Mouse (Mus musculus) liver, embryonic 14.5 days (tissue): Measurements from ENCODE around the gene Hivep3. TPM values are rescaled to one million over a fixed set of nuclear protein-coding genes. Genes with fewer than 3 reads are reported as not detected.
A peak's percentile ranks its signal among the peaks of the same experiment; 100 is the strongest.

Experiments
- ATAC-seq: fragments of 200-750 bp; cut with Nextera tagmentation; 2 replicates; pipeline ENCODE4 v1.8.0; 2017; ENCODE audit warnings: moderate number of reproducible peaks, mild to moderate bottlenecking, moderate library complexity; ENCODE audit not compliant: insufficient read depth
- DNase-seq, 3 experiments: peaks; one replicate each; pipeline ENCODE4 v3.0.0-alpha.2; 2012 to 2013; ENCODE audit warnings: low read depth in 3 of 3, low spot score in 3 of 3
- H3K27ac ChIP-seq: fragments of 300-500 bp; sonication (generic); 2 replicates; pipeline ENCODE4 v1.5.1; 2014; ENCODE audit warnings: moderate library complexity, mild to moderate bottlenecking, control low read depth, inconsistent platforms
- H3K27me3 ChIP-seq: fragments of 300-500 bp; sonication (generic); 2 replicates; pipeline ENCODE4 v1.6.1; 2014; ENCODE audit warnings: mild to moderate bottlenecking, low read length, moderate library complexity; ENCODE audit not compliant: control insufficient read depth, insufficient read depth
- H3K36me3 ChIP-seq: fragments of 300-500 bp; sonication (generic); replicated peaks from 2 replicates; pipeline ENCODE4 v1.6.1; 2014; ENCODE audit warnings: low read depth; ENCODE audit not compliant: control insufficient read depth, insufficient read depth
- H3K4me1 ChIP-seq, 2 experiments: fragments of 200-500 bp in 1 of 2; fragments of 300-500 bp in 1 of 2; sonication (generic) in 1 of 2; replicated peaks; 2 replicates each; pipeline ENCODE4 v1.6.1; 2012 to 2014; ENCODE audit warnings: antibody characterized with exemption in 1 of 2, inconsistent platforms in 1 of 2, low read length in 1 of 2; ENCODE audit not compliant: control insufficient read depth in 2 of 2, insufficient read depth in 2 of 2
- H3K4me2 ChIP-seq: fragments of 300-500 bp; sonication (generic); 2 replicates; pipeline ENCODE4 v1.6.1; 2014; ENCODE audit warnings: low read depth, mild to moderate bottlenecking, control low read depth, moderate library complexity
- H3K4me3 ChIP-seq, 2 experiments: fragments of 200-500 bp in 1 of 2; fragments of 300-500 bp in 1 of 2; sonication (generic) in 1 of 2; 2 replicates each; pipeline ENCODE4 v1.5.1; 2012 to 2014; ENCODE audit warnings: low read depth in 2 of 2, low read length in 2 of 2, mild to moderate bottlenecking in 2 of 2, control low read depth in 1 of 2, inconsistent platforms in 1 of 2, moderate library complexity in 1 of 2; ENCODE audit not compliant: insufficient read depth in 1 of 2
- H3K9ac ChIP-seq: fragments of 300-500 bp; sonication (generic); replicated peaks from 2 replicates; pipeline ENCODE4 v1.6.1; 2014; ENCODE audit warnings: mild to moderate bottlenecking, control low read depth, moderate library complexity
- H3K9me3 ChIP-seq: fragments of 300-500 bp; sonication (generic); 2 replicates; pipeline ENCODE4 v1.6.1; 2016; ENCODE audit warnings: low read length, mixed read lengths; ENCODE audit not compliant: control insufficient read depth
- CTCF ChIP-seq: IDR thresholded peaks from 2 replicates; pipeline ENCODE4 v1.5.1; 2016; ENCODE audit warnings: antibody characterized with exemption, low read depth, control low read depth
- EP300 ChIP-seq: IDR thresholded peaks from 2 replicates; pipeline ENCODE4 v1.6.1; 2016; ENCODE audit warnings: antibody characterized with exemption, low read depth
- WGBS: fragments of 180-500 bp; shearing (Covaris S2); extraction: QIAGEN DNeasy Blood & Tissue Kit; methylation state at CpG from one replicate; pipeline ENCODE4 v1.1.7; 2014; ENCODE audit not compliant: insufficient replicate concordance; 5-methylcytosine and 5-hydroxymethylcytosine counted together
- polyA plus RNA-seq, 2 experiments: library from polyadenylated mRNA; depleted of rRNA in 1 of 2; stranded (reverse) in 1 of 2; unstranded in 1 of 2; fragments of >200 nt; fragmentation: Nextera tagmentation in 1 of 2; extraction: Ambion mirVana in 1 of 2; gene quantifications; 2 replicates each; pipeline versions ENCODE4 v1.2.1 to v1.2.3; 2012 to 2014

Hivep3 gene
- polyA plus RNA-seq, 2 experiments = 1.9 to 2.7 TPM

DNA sequence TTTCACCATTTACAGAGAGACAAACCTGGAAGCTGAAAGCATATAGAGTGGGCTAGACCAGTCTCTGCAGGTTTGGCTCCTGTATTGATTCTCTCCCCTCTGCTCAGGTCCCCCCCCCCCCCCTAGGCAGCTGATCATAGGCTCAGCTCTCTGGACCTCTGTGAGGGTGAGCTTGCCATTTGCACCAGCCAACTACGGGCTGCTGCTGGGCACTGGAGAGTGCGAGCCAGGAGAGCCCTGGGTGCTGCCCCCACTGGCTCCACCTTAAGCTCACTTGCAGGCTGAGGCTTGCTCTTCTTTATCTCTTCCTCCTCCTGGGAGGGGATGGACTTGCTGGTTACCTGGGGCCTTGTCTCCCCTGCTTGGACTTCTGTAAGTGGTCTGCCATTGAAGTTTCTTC is 5.7 kb upstream of the Hivep3 start:
- H3K9ac ChIP-seq = no peak overlapping the region
- 52% methylated on average over 2 of the region's 2 CpGs for WGBS
- no peaks in the 10 kb centered on the region for H3K9me3 ChIP-seq
- no peaks in the 10 kb centered on the region for H3K36me3 ChIP-seq
- ATAC-seq (no peak), DNase-seq (no peak)
- H3K4me3 ChIP-seq = no peak overlapping the region
- H3K4me1 ChIP-seq = no peaks in the 10 kb centered on the region
- H3K27ac ChIP-seq = no peak overlapping the region
- TF ChIP-seq CTCF (no peak), EP300 (no peak)
- no peaks in the 10 kb centered on the region for H3K27me3 ChIP-seq
- no peak overlapping the region for H3K4me2 ChIP-seq

- peak overlapping the region; percentile 79 for H3K4me2 ChIP-seq
- H3K9me3 ChIP-seq = no peaks in the 10 kb centered on the region
- no peak overlapping the region for H3K9ac ChIP-seq
- H3K27me3 ChIP-seq = peaks cover 17% of the 10 kb centered on the region
- TF ChIP-seq EP300 (no peak), CTCF (no peak)
- peak overlapping the region; percentile 58 to 63 for H3K4me3 ChIP-seq
- no peaks in the 10 kb centered on the region for H3K36me3 ChIP-seq
- WGBS = 1% methylated on average over 44 of the region's 44 CpGs
- DNase-seq (no peak), ATAC-seq (peak; percentile 21; the same call in 1 of the 2 replicates)
- no peak overlapping the region for H3K27ac ChIP-seq
- peaks cover 0 to 8% of the 10 kb centered on the region in 2 experiments; a peak in 2 of 4 replicates for H3K4me1 ChIP-seq
Measured at GRCm38 (mm10) chr4:119733942-119734341, 358 bp downstream of the Hivep3 start.

GRCm38 (mm10) chr4:119734352-119734751 is 768 bp downstream of the Hivep3 start:
- no peak overlapping the region for H3K9ac ChIP-seq
- H3K4me3 ChIP-seq = peak overlapping the region; percentile 58 to 63; a peak in 3 of 4 replicates
- 26% methylated on average over 4 of the region's 4 CpGs for WGBS
- no peaks in the 10 kb centered on the region for H3K9me3 ChIP-seq
- H3K36me3 ChIP-seq = no peaks in the 10 kb centered on the region
- ATAC-seq = no peak
- peak overlapping the region; percentile 79 for H3K4me2 ChIP-seq
- no peak for TF ChIP-seq EP300
- no peak for TF ChIP-seq CTCF
- no peak overlapping the region for H3K27ac ChIP-seq
- H3K27me3 ChIP-seq = peaks cover 17% of the 10 kb centered on the region
- peaks cover 0 to 8% of the 10 kb centered on the region in 2 experiments; a peak in 2 of 4 replicates for H3K4me1 ChIP-seq
- DNase-seq = no peak

DNA sequence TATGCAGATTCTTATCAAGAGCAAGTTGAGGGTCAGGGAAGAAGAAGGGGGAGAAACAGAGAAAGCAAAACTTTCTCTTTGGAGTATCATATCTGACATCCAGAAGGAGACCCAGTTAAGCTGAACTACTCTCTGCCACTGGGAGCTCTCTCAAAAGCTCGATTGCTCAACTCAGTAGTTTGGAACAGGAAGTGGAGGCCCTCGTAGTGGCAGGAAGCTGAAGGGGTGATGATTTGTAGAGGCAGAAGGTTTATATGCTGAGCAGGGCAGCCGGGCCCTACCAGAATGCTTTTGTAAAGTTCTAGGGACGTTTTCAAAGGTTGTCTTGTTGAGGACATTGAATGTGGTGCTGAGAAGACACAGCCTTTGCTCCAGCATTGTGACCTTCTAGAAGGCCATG is 5.1 kb downstream of the Hivep3 start:
- Histone ChIP-seq H3K27ac (no peak overlapping the region), H3K4me1 (peaks cover 0 to 11% of the 10 kb centered on the region in 2 experiments; a peak in 2 of 4 replicates), H3K36me3 (no peaks in the 10 kb centered on the region), H3K9ac (no peak overlapping the region), H3K9me3 (no peaks in the 10 kb centered on the region), H3K27me3 (peaks cover 17% of the 10 kb centered on the region), H3K4me2 (no peak overlapping the region), H3K4me3 (no peak overlapping the region)
- 3% methylated on average over 4 of the region's 4 CpGs for WGBS
- TF ChIP-seq EP300 (no peak), CTCF (no peak)
- DNase-seq = no peak
- no peak for ATAC-seq

GRCm38 (mm10) chr4:119739301-119740062 is 5.9 kb downstream of the Hivep3 start:
- Histone ChIP-seq H3K4me2 (no peak overlapping the region), H3K9ac (no peak overlapping the region), H3K36me3 (no peaks in the 10 kb centered on the region), H3K4me1 (peaks cover 0 to 11% of the 10 kb centered on the region in 2 experiments; a peak in 2 of 4 replicates), H3K4me3 (no peak overlapping the region), H3K27ac (no peak overlapping the region), H3K9me3 (no peaks in the 10 kb centered on the region), H3K27me3 (peaks cover 9% of the 10 kb centered on the region)
- no peak for DNase-seq
- WGBS = 46% methylated on average over 9 of the region's 9 CpGs
- TF ChIP-seq EP300 (no peak), CTCF (no peak)
- no peak for ATAC-seq
